Mouse (Mus musculus): ENCODE data around the gene Rgs10.

Rgs10 gene

DNA sequence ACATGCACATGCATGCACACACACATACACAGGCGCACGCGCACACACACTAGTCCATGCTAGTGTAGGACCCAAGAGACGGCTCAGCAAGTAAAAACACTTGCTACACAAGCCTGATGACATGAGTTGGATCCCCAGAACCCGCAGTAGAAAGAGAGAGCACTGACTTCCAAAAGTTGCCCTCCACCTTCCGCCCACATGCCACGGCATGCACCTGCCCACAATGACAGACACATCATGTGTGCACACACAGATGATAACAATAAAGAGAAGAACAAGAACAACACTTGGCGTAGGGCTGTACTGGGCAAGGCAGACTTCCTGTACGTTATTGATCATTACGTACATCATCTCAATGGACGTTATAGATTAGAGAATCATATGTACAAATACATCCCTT lies 44.4 kb downstream of the Rgs10 start:
- no peak for DNase-seq (ENCODE audit: low spot score)

GRCm38 (mm10) chr7:128373751-128374150 lies 44.8 kb downstream of the Rgs10 start:
- DNase-seq (ENCODE audit: low spot score) = no peak

DNA sequence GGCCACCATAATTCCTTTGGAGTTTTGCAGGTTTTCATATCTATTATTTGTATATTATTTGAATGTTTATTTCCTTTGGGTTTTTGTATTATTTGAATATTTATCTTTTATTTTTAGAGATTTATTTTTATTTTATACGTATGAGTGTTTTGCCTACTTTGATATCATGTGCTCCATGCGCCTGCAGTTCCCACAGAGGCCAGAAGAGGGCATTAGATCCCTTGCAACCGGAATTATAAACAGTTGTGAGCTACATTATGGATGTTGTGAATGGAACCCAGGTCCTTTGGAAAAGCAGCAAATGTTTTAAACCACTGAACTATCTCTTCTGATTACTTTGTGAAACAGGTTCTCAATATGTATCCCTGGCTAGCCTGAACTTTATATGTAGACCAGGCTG lies 46.2 kb downstream of the Rgs10 start:
- peak; percentile 23 for DNase-seq (ENCODE audit: low spot score)

- DNase-seq (ENCODE audit: low spot score) = no peak
Measured at GRCm38 (mm10) chr7:128369366-128369765, 49.2 kb downstream of the Rgs10 start.

DNA sequence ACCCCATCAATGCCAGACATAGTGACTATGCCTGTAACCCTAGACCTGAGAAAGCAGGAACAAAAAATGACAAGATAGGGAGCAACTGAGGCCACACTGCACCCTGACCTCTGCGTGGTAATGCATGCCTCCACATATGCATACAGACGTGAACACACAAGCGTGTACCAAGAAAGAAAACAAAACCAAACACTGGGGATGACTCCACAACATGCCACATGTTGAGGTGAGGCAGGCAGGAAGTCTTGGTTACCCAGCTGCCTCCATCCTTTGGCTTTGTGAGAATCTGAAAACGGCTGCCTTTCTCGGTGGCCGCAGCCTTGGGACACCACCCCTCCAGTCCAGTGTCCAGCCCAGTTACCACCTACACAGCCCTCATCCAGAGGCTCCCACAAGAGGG lies 49.7 kb downstream of the Rgs10 start:
- DNase-seq (ENCODE audit: low spot score) = no peak

- DNase-seq (ENCODE audit: low spot score) = no peak
Measured at GRCm38 (mm10) chr7:128366654-128367053, 51.9 kb downstream of the Rgs10 start.

- no peak for DNase-seq (ENCODE audit: low spot score)
Measured at GRCm38 (mm10) chr7:128365096-128365715, 53.4 kb downstream of the Rgs10 start.

- no peak for DNase-seq (ENCODE audit: low spot score)
Measured at GRCm38 (mm10) chr7:128364526-128364925, 54.0 kb downstream of the Rgs10 start.

DNA sequence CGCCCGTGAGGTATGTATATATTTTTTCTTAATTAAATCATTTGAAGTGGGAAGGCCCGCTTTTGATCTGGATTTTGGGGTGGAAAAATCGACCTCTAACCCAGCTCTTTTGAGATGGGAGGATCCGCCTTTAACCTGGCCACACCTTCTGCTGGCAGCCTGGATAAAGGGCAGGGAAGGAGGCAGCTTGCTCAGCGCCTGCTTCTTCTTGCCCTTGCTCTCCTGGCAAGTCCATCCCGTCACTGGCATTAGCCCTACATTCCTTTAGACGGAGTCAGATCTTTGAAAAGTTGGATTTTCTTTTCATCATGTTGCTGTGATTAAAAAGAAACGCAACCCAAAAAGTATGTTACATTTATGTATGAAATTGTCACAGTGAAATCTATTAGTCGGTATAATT lies 54.8 kb downstream of the Rgs10 start:
- no peak for DNase-seq (ENCODE audit: low spot score)

GRCm38 (mm10) chr7:128362916-128363315 lies 55.6 kb downstream of the Rgs10 start:
- DNase-seq (ENCODE audit: low spot score) = no peak

GRCm38 (mm10) chr7:128359741-128360140 lies 58.8 kb downstream of the Rgs10 start:
- DNase-seq (ENCODE audit: low spot score) = no peak

DNA sequence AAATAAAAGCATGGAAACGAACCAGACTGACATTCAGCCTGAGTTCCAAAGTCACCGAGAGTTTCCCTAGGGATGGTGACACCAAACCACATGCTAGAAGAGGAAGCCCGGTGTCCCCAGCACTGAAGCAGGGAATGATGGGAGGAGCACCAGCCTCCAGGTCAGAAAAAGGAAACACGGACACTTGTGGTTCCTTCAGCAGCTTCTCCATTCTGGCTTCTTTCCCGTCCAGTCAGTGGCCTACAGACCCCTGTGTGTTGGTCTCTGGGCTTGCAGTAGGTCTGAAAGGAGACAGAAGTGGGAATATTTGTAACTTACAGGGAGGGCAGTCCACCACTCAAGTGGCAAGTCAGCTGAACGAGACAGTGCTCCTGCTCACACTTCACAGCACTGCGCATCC lies 59.4 kb downstream of the Rgs10 start:
- DNase-seq (ENCODE audit: low spot score) = no peak

GRCm38 (mm10) chr7:128358741-128359140 lies 59.8 kb downstream of the Rgs10 start:
- DNase-seq (ENCODE audit: low spot score) = no peak

- DNase-seq (ENCODE audit: low spot score) = peak; percentile 51
Measured at GRCm38 (mm10) chr7:128356868-128357755, 61.4 kb downstream of the Rgs10 start.

- DNase-seq (ENCODE audit: low spot score) = no peak
Measured at GRCm38 (mm10) chr7:128355463-128355862, 63.1 kb downstream of the Rgs10 start.

GRCm38 (mm10) chr7:128352721-128353120 lies 65.8 kb downstream of the Rgs10 start:
- no peak for DNase-seq (ENCODE audit: low spot score)

GRCm38 (mm10) chr7:128351176-128351575 lies 67.4 kb downstream of the Rgs10 start:
- no peak for DNase-seq (ENCODE audit: low spot score)

GRCm38 (mm10) chr7:128350316-128350715 lies 68.2 kb downstream of the Rgs10 start:
- no peak for DNase-seq (ENCODE audit: low spot score)

DNA sequence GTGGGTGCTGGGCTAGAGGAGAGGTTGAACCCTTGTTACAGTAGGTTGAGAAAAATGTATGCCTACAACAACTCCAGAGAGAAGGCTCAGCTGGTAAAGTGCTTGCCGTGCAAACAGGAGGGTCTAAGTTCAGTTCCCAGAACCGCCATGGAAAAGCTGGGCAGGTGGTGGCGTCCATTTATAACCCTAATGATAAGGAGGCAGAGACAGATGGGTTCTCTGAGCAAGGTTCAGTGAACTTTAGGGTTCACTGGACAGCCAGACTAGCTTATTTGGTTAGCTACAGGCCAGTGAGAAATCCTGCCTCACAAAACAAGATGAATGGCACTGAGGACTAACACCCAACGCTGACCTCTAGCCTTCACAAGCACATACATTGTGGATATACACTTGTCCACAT lies 68.8 kb downstream of the Rgs10 start:
- DNase-seq (ENCODE audit: low spot score) = peak; percentile 48

DNA sequence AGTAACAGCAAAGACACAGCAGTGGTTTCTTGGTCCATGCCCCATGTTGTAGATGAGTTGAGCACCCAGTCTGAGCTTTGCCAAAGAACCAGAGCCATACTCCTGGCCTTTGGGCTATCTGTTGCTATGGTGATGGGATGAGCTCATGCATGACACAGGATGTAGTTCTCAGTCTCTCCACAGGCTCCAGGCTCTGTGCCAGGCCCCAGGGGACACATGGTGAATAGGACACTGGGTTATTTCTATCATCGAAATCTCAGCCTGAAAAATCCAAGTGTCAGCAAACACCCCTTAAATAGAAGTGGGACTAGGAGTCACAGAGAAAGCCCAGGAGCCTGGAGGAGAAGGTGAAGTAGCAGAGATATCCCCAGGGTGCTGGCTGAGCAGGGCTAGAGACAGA lies 70.0 kb downstream of the Rgs10 start:
- no peak for DNase-seq (ENCODE audit: low spot score)

GRCm38 (mm10) chr7:128346991-128347390 lies 71.6 kb downstream of the Rgs10 start:
- no peak for DNase-seq (ENCODE audit: low spot score)

DNA sequence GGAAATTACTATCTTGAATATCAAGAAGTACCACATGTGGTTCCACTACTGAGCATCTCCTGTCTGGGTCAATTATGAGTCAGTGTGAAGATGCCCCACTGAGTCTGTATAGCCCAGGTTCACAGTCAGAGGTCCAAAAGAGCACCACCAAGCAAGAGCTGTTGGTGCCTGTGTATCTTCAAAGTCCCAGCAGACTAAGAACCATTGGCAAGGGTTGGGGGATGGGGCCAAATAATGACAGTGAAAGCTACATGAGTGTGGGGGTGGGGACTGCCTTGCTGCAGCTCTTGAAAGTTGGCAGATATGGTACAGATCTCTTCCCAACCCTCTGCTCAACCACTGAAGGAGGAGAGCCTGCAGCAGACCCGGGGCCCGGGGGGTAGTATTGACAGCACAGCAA lies 72.0 kb downstream of the Rgs10 start:
- DNase-seq (ENCODE audit: low spot score) = no peak

- no peak for DNase-seq (ENCODE audit: low spot score)
Measured at GRCm38 (mm10) chr7:128345691-128346090, 72.9 kb downstream of the Rgs10 start.

All from embryo, embryonic 10 days (tissue).